Mouse (Mus musculus): ENCODE data around the gene Etv3. TPM values are rescaled to one million over a fixed set of nuclear protein-coding genes. Genes with fewer than 3 reads are reported as not detected.

Etv3 gene
- polyA plus RNA-seq, 1 experiment from 2014 or later = 8.0 TPM

DNA sequence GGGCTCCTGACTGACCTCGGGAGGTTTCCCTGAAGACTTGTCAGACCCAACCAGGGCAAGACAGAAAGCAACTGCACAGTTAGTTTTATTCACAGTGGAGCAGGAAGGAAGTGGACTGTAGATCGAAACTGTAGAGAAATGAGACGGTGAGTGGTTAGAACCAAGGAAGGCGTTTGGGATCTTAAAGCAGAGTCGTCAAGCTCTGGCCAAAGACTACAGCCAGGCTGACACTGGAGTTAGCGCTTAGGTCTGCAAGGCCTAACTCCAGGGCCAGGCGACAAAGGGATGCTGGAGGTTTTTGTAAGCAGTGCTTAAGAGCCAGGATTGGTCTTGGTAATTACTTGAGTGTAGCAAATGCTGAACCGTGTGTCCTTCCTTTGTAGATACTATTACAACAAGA lies 3.6 kb downstream of the Etv3 start:
- no peak overlapping the region for H3K27ac ChIP-seq (ENCODE audit: low read depth, low read length)
- no peak for ATAC-seq (ENCODE audit: low FRiP score)
- 92% methylated on average over 8 of the region's 8 CpGs for WGBS
- H3K27me3 ChIP-seq (ENCODE audit: control insufficient read depth, insufficient read depth, low read length) = no peaks in the 10 kb centered on the region
- no peak overlapping the region for H3K9ac ChIP-seq (ENCODE audit: low read length)
- H3K4me3 ChIP-seq (ENCODE audit: low read depth, low read length) = no peak overlapping the region
- peaks cover 12% of the 10 kb centered on the region for H3K36me3 ChIP-seq (ENCODE audit: control insufficient read depth, insufficient read depth, low read length)
- peaks cover 10% of the 10 kb centered on the region for H3K4me1 ChIP-seq (ENCODE audit: control insufficient read depth, insufficient read depth, low read length)
- H3K4me2 ChIP-seq = no peak overlapping the region
- no peak for DNase-seq (ENCODE audit: low spot score, missing footprints)
- no peaks in the 10 kb centered on the region for H3K9me3 ChIP-seq (ENCODE audit: control insufficient read depth, low read length)

DNA sequence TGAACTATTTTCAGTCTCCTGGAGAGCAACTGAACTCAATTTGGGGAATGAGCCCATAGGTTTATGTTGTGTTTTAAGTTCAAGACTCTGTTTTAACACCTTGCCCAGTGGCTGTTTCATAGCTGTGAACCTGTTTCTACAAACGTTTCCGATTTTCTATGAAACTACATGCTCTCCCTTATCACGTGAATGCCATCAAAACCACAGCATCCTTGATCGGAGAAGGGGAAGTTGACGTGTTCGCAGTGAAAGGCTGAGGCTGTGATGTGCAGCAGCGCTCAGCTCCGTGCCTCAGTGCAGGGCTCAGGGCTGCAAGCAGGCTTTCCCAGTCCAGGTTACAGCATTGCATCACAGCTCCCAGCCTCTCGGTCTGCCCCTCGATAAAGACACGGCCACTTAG lies 4.4 kb downstream of the Etv3 start:
- Histone ChIP-seq H3K4me2 (no peak overlapping the region), H3K27ac (ENCODE audit: low read depth, low read length) (no peak overlapping the region), H3K27me3 (ENCODE audit: control insufficient read depth, insufficient read depth, low read length) (no peaks in the 10 kb centered on the region), H3K9me3 (ENCODE audit: control insufficient read depth, low read length) (no peaks in the 10 kb centered on the region), H3K36me3 (ENCODE audit: control insufficient read depth, insufficient read depth, low read length) (peaks cover 12% of the 10 kb centered on the region), H3K4me3 (ENCODE audit: low read depth, low read length) (no peak overlapping the region), H3K9ac (ENCODE audit: low read length) (no peak overlapping the region), H3K4me1 (ENCODE audit: control insufficient read depth, insufficient read depth, low read length) (peaks cover 10% of the 10 kb centered on the region)
- WGBS = 90% methylated on average over 11 of the region's 11 CpGs
- no peak for DNase-seq (ENCODE audit: low spot score, missing footprints)
- ATAC-seq (ENCODE audit: low FRiP score) = no peak

- Histone ChIP-seq H3K4me3 (ENCODE audit: low read depth, low read length) (no peak overlapping the region), H3K9ac (ENCODE audit: low read length) (no peak overlapping the region), H3K36me3 (ENCODE audit: control insufficient read depth, insufficient read depth, low read length) (peaks cover 15% of the 10 kb centered on the region), H3K4me2 (no peak overlapping the region), H3K4me1 (ENCODE audit: control insufficient read depth, insufficient read depth, low read length) (peaks cover 10% of the 10 kb centered on the region), H3K27ac (ENCODE audit: low read depth, low read length) (no peak overlapping the region), H3K9me3 (ENCODE audit: control insufficient read depth, low read length) (no peaks in the 10 kb centered on the region), H3K27me3 (ENCODE audit: control insufficient read depth, insufficient read depth, low read length) (no peaks in the 10 kb centered on the region)
- WGBS = 90% methylated on average over 3 of the region's 3 CpGs
- no peak for DNase-seq (ENCODE audit: low spot score, missing footprints)
- ATAC-seq (ENCODE audit: low FRiP score) = no peak
Measured at GRCm38 (mm10) chr3:87530234-87530633, 5.0 kb downstream of the Etv3 start.

DNA sequence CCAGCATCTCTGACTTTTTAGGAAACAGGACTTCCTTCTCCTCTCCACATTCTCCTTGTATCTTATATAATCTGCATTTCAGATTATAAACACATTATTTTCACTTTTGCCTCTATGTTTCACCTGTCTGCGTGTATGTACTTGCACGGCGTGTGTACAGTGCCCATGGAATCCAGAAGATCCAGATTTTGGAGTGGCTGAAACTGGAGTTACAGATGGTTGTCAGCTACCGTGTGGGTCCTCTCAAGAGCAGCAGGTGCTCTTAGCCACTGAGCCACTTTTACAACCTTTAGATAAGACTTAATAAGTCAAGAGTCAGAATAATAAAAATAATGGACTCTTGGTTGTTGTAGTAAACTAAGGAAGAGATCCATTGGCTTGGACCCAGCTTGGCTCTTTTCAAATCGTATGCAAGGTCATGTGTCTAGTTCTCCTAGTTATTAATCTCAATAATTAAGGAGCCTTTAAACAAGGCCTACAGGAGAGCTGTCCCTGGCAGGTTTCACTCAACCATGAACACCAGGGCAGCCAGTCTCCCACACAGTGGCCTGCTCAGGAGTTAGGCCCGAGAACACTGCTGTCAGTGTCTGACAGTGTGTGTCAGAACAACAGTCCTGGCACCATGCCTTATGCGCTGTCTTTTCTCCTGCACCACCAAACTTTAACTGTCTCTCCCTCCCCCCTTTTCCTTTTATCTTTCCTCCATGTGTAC lies 8.6 kb downstream of the Etv3 start:
- H3K4me1 ChIP-seq (ENCODE audit: control insufficient read depth, insufficient read depth, low read length) = no peaks in the 10 kb centered on the region
- H3K9me3 ChIP-seq (ENCODE audit: control insufficient read depth, low read length) = no peaks in the 10 kb centered on the region
- H3K36me3 ChIP-seq (ENCODE audit: control insufficient read depth, insufficient read depth, low read length) = peaks cover 30% of the 10 kb centered on the region
- H3K27me3 ChIP-seq (ENCODE audit: control insufficient read depth, insufficient read depth, low read length) = no peaks in the 10 kb centered on the region
- H3K4me3 ChIP-seq (ENCODE audit: low read depth, low read length) = no peak overlapping the region
- no peak overlapping the region for H3K27ac ChIP-seq (ENCODE audit: low read depth, low read length)
- whole genome bisulfite sequencing = 98% methylated on average over 7 of the region's 7 CpGs
- no peak overlapping the region for H3K9ac ChIP-seq (ENCODE audit: low read length)
- no peak overlapping the region for H3K4me2 ChIP-seq
- DNase-seq (ENCODE audit: low spot score, missing footprints) = no peak
- ATAC-seq (ENCODE audit: low FRiP score) = no peak

- peaks cover 23% of the 10 kb centered on the region for H3K36me3 ChIP-seq (ENCODE audit: control insufficient read depth, insufficient read depth, low read length)
Measured at GRCm38 (mm10) chr3:87538034-87538433, 12.8 kb downstream of the Etv3 start.

DNA sequence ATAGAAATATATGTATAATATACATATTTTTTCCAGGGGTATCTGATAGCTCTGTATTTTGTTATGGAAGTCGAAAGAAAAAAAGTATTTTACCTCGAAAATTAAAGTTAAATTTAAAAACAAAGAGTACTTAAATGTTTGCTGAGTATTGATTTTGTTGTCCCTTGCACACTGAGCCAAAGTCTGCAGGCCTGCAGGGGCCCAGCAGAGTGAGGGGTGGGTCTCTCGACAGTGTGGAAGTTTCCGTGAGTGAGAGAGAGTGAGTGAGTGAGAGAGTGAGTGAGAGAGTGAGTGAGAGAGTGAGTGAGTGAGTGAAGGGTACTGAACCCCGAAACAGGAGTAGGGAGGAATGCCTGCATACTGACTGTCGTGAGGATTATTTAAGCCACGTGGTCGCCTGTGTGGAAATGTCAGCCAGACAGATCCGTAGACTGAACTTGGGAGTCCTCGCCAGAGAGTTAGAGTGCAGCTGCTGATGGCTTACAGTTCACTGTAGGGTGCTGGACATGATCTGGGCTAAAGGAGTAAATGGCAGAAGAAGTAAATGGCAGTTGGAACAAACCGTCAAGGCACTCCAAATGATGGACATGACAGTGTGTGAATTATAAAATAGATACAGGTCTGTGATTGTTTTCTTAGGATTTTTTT lies 14.9 kb downstream of the Etv3 start:
- ATAC-seq (ENCODE audit: low FRiP score) (no peak), DNase-seq (ENCODE audit: low spot score, missing footprints) (peak; percentile 75)
- Histone ChIP-seq H3K27me3 (ENCODE audit: control insufficient read depth, insufficient read depth, low read length) (no peaks in the 10 kb centered on the region), H3K9me3 (ENCODE audit: control insufficient read depth, low read length) (no peaks in the 10 kb centered on the region), H3K36me3 (ENCODE audit: control insufficient read depth, insufficient read depth, low read length) (peaks cover 20% of the 10 kb centered on the region), H3K27ac (ENCODE audit: low read depth, low read length) (no peak overlapping the region), H3K4me1 (ENCODE audit: control insufficient read depth, insufficient read depth, low read length) (peaks cover 22% of the 10 kb centered on the region), H3K9ac (ENCODE audit: low read length) (no peak overlapping the region), H3K4me2 (no peak overlapping the region), H3K4me3 (ENCODE audit: low read depth, low read length) (no peak overlapping the region)
- WGBS = 66% methylated on average over 11 of the region's 11 CpGs

More at GRCm38 (mm10) chr3:87538034-87538433, 12.8 kb downstream of the Etv3 start:
- Histone ChIP-seq H3K4me1 (ENCODE audit: control insufficient read depth, insufficient read depth, low read length) (peaks cover 21% of the 10 kb centered on the region), H3K9ac (ENCODE audit: low read length) (no peak overlapping the region), H3K4me2 (no peak overlapping the region), H3K9me3 (ENCODE audit: control insufficient read depth, low read length) (no peaks in the 10 kb centered on the region), H3K27ac (ENCODE audit: low read depth, low read length) (no peak overlapping the region), H3K4me3 (ENCODE audit: low read depth, low read length) (no peak overlapping the region), H3K27me3 (ENCODE audit: control insufficient read depth, insufficient read depth, low read length) (no peaks in the 10 kb centered on the region)
- DNase-seq (ENCODE audit: low spot score, missing footprints) (no peak), ATAC-seq (ENCODE audit: low FRiP score) (no peak)
- whole genome bisulfite sequencing = 91% methylated on average over 10 of the region's 10 CpGs

DNA sequence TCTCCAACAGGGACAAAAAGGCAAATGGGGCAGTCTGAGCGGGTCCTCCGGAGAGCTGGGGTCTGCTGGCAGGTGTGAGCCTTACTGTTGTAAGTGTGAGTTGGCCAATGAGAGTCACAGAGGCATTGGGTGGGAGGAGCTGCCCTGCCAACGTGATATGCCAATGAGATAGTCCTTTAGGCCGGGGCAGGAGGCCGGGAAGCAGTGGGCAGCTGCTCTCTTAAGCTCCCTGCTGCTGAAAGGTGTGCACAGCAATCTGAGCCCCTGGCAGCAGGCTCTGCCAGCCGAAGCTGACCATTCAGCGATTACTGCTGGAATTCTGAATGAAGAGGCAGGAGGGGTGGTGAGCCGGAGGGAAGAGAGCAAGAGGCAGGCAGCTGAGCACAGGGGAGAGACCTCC lies 15.5 kb downstream of the Etv3 start:
- Histone ChIP-seq H3K36me3 (ENCODE audit: control insufficient read depth, insufficient read depth, low read length) (peaks cover 19% of the 10 kb centered on the region), H3K4me1 (ENCODE audit: control insufficient read depth, insufficient read depth, low read length) (peaks cover 22% of the 10 kb centered on the region), H3K4me2 (no peak overlapping the region), H3K27me3 (ENCODE audit: control insufficient read depth, insufficient read depth, low read length) (no peaks in the 10 kb centered on the region), H3K9me3 (ENCODE audit: control insufficient read depth, low read length) (no peaks in the 10 kb centered on the region), H3K27ac (ENCODE audit: low read depth, low read length) (no peak overlapping the region), H3K9ac (ENCODE audit: low read length) (no peak overlapping the region), H3K4me3 (ENCODE audit: low read depth, low read length) (no peak overlapping the region)
- peak; percentile 83 for DNase-seq (ENCODE audit: low spot score, missing footprints)
- ATAC-seq (ENCODE audit: low FRiP score) = no peak
- WGBS = 32% methylated on average over 8 of the region's 8 CpGs

DNA sequence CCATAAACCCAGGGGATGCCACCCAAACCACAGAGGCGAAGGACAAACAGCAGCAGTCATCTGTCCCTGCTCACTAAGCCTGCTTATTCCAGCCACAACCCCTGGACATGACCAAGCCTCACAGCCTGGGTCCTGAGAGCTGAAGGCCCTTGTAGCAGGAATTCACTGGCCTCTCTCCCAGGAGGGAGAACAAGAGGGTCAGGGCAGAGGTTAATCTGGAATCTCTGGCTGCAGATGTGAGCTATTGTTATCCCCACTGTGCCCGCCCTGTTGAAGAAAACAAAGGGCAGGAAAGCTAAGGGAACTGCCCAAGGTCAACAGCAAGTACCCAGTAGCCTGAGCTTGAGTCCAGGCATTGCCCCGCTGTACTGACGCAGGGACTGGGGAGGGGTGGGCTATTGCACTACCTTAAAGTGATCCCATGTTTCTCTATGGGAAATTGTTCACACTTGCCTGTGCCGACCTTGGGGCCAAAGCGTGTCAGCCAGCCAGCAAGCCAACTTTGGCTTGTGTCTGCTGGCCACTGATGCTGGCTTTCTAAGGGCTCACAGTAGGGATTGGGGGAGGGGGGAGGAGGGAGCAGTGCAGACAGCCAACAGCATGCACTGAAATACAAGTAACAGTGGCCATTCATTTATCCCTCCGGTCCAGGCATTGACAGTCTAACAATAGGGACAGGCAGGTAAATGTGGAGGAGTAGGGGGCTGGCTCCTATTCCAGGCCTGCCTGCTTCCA lies 17.4 kb downstream of the Etv3 start:
- H3K27ac ChIP-seq (ENCODE audit: low read depth, low read length) = no peak overlapping the region; the same call in 1 of the 2 replicates
- no peak overlapping the region for H3K9ac ChIP-seq (ENCODE audit: low read length)
- no peak overlapping the region for H3K4me2 ChIP-seq
- peak; percentile 54; the same call in 1 of the 2 replicates for ATAC-seq (ENCODE audit: low FRiP score)
- WGBS = 19% methylated on average over 7 of the region's 7 CpGs
- peaks cover 7% of the 10 kb centered on the region for H3K36me3 ChIP-seq (ENCODE audit: control insufficient read depth, insufficient read depth, low read length)
- no peaks in the 10 kb centered on the region for H3K9me3 ChIP-seq (ENCODE audit: control insufficient read depth, low read length)
- no peaks in the 10 kb centered on the region for H3K27me3 ChIP-seq (ENCODE audit: control insufficient read depth, insufficient read depth, low read length)
- H3K4me1 ChIP-seq (ENCODE audit: control insufficient read depth, insufficient read depth, low read length) = peaks cover 22% of the 10 kb centered on the region
- no peak overlapping the region for H3K4me3 ChIP-seq (ENCODE audit: low read depth, low read length)
- DNase-seq (ENCODE audit: low spot score, missing footprints) = peak; percentile 91

DNA sequence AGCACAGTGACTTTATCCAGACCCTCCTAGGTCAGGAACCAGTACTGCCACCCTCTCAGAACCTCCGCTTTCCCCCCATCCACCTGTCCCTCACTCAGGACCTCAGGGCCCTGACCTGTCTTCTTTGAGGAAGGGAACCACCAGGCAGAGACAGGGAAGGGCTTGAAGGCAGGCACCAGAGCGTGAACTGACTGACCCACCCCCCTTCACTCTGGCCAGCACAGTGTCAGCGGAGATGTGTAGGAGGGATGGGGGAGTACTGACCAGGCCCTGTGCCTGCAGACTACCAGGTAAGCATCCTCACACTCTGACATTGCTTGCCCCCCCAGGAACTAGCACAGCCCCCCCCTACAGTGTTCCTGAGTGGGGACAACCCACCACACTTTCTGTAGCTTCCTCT lies 20.3 kb downstream of the Etv3 start:
- Histone ChIP-seq H3K27ac (ENCODE audit: low read depth, low read length) (no peak overlapping the region), H3K36me3 (ENCODE audit: control insufficient read depth, insufficient read depth, low read length) (no peaks in the 10 kb centered on the region), H3K9me3 (ENCODE audit: control insufficient read depth, low read length) (no peaks in the 10 kb centered on the region), H3K4me1 (ENCODE audit: control insufficient read depth, insufficient read depth, low read length) (peaks cover 22% of the 10 kb centered on the region), H3K4me2 (no peak overlapping the region), H3K4me3 (ENCODE audit: low read depth, low read length) (no peak overlapping the region), H3K27me3 (ENCODE audit: control insufficient read depth, insufficient read depth, low read length) (no peaks in the 10 kb centered on the region), H3K9ac (ENCODE audit: low read length) (no peak overlapping the region)
- ATAC-seq (ENCODE audit: low FRiP score) = no peak
- 61% methylated on average over 3 of the region's 3 CpGs for WGBS
- no peak for DNase-seq (ENCODE audit: low spot score, missing footprints)
